Mouse (Mus musculus): Measurements from ENCODE around the gene Zic1.

Zic1 gene

GRCm38 (mm10) chr9:91353551-91354433, 11.8 kb downstream of the Zic1 start:
- DNase-seq (ENCODE audit: low spot score), result peak; percentile 65

- DNase-seq (ENCODE audit: low spot score), result peak; percentile 81
Observed at GRCm38 (mm10) chr9:91352786-91353185, 12.8 kb downstream of the Zic1 start.

- peak; percentile 62 for DNase-seq (ENCODE audit: low spot score)
Observed at GRCm38 (mm10) chr9:91351961-91352411, 13.6 kb downstream of the Zic1 start.

GRCm38 (mm10) chr9:91351361-91351760, 14.2 kb downstream of the Zic1 start:
- DNase-seq (ENCODE audit: low spot score), result peak; percentile 65

GRCm38 (mm10) chr9:91350861-91351291, 14.7 kb downstream of the Zic1 start:
- peak; percentile 71 for DNase-seq (ENCODE audit: low spot score)

GRCm38 (mm10) chr9:91350211-91350791, 15.3 kb downstream of the Zic1 start:
- peak; percentile 66 for DNase-seq (ENCODE audit: low spot score)

GRCm38 (mm10) chr9:91348746-91349145, 16.9 kb downstream of the Zic1 start:
- DNase-seq (ENCODE audit: low spot score), result no peak

GRCm38 (mm10) chr9:91347591-91347990, 18.0 kb downstream of the Zic1 start:
- DNase-seq (ENCODE audit: low spot score), result no peak
